Mouse (Mus musculus) embryonic fibroblast, embryonic 13.5 days (primary cell): ENCODE measurements at regions not wholly inside any gene's neighbourhood (a gene's known extent, or its start where the extent isn't known, plus 50 kb on each side); places are given as distances from the start of the nearest gene placed in this dataset.

Experiments used
- CTCF ChIP-seq: IDR thresholded peaks from 2 replicates; pipeline ENCODE4 v1.5.1; 2011; ENCODE audit warnings: mild to moderate bottlenecking, control low read depth, low read length, moderate library complexity, borderline replicate concordance; ENCODE audit not compliant: insufficient read depth
- POLR2A ChIP-seq: IDR thresholded peaks from 2 replicates; pipeline ENCODE4 v1.6.1; 2011; ENCODE audit warnings: low read depth, mild to moderate bottlenecking, control low read depth, low read length, moderate library complexity

- TF ChIP-seq CTCF: no peak
- TF ChIP-seq POLR2A: no peak
Measured at GRCm38 (mm10) chr3:6957681-6958080, 337.4 kb upstream of the 1700008P02Rik start.
